Mouse (Mus musculus): ENCODE results near the gene Ccnf. TPM values are rescaled to one million over a fixed set of nuclear protein-coding genes. Genes with fewer than 3 reads are reported as not detected.
A peak's percentile ranks its signal among the peaks of the same experiment; 100 is the strongest.

Ccnf gene
- total RNA-seq (2017), result 29.1 and 30.8 TPM in 2 replicates

DNA sequence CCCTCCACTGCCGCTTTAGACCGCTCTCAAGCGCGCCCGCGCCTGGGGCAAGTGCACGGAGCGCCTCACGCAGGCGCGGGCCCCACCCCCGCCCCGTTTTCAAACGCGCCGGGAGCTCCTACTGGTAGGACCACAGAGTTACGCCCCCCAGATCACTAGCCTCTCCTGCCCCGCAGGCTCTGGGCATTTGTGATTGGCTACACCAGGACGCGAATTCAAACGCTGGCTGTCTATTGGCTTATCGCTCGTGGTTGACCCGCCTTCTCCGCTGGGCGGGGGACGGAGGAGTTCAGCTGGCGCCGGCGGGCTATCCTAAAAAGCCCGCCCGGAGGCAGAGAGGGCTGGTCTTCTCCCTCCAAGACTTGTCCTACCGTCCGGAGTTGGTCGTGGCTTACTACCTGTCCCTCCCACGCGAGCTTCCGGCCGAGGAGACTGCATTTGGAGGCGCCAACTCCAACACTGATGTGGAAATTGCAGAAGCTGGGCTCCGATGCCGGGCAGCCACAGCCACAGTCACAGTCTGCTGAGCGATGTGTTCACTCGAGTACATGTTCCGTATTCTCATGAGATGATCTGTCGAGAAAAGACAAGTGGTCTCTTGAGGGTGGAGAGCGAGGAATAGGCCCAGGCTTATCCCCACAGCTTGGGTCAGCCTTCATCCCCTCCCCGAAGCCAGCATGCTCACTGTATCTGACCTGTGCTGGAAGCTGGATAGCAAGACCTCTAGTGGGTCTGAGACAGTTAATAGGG is at the start of gene Ccnf:
Gene Ccnf (minus strand): TSS at position 165 of the 750 bp plus-strand sequence.
- ATAC-seq (replicated peaks; ENCODE audit: low read depth, poor library complexity, severe bottlenecking), result peak; percentile 99

DNA sequence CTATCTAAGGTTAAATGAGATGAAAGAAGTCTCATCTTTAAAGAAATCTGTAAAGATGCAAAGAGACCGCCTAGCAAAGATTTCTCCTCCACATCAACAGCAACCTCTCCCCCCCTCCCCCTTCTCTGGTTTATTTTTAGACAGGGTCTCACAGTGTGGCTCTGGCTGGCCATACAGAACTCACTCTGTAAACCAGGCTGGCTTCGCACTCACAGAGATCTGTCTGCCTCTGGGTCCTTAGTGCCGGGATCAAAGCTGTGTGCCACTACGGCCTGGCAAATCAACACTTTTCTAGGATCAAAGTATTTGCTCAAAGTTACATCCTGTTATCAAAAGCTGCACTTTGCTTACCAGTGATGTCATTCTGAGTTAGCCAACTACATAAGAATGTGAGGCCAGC is 49.4 kb upstream of the Ccnf start:
- no peak for ATAC-seq (replicated peaks; ENCODE audit: low read depth, poor library complexity, severe bottlenecking)

- peak; percentile 65 for ATAC-seq (replicated peaks; ENCODE audit: low read depth, poor library complexity, severe bottlenecking)
Measured at GRCm38 (mm10) chr17:24289338-24289737, 38.1 kb upstream of the Ccnf start.

GRCm38 (mm10) chr17:24288477-24288876 is 37.2 kb upstream of the Ccnf start:
- no peak for ATAC-seq (replicated peaks; ENCODE audit: low read depth, poor library complexity, severe bottlenecking)

- peak; percentile 55 for ATAC-seq (replicated peaks; ENCODE audit: low read depth, poor library complexity, severe bottlenecking)
Measured at GRCm38 (mm10) chr17:24285680-24286079, 34.4 kb upstream of the Ccnf start.

DNA sequence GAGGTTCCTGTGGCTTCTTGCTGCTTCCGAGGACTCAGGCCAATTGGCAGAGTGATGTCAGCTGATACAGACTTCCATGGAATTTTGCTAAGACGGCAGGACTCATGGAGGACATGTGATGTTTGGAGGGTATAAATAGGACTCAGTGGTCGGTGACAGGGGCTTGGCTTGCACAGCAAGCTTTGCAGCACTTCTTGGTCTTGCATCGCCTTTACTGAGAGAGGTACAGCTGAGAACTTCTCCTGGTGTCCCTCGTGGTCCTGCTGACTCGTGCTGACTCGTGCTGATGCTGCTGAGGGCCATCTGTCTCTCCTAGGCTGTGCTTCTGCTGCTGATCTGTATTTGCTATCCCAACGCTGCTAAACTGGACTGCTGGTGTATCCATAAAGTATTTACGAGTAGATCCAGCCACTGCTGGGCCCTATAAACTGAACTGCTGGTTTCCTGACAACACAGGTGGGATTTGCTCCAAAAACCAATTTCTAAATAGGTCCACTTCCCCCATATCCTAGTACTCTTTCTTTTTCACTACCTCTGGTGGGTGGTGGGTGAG is 32.1 kb upstream of the Ccnf start:
- no peak for ATAC-seq (replicated peaks; ENCODE audit: low read depth, poor library complexity, severe bottlenecking)

- ATAC-seq (replicated peaks; ENCODE audit: low read depth, poor library complexity, severe bottlenecking), result no peak
Measured at GRCm38 (mm10) chr17:24282637-24283036, 31.4 kb upstream of the Ccnf start.

DNA sequence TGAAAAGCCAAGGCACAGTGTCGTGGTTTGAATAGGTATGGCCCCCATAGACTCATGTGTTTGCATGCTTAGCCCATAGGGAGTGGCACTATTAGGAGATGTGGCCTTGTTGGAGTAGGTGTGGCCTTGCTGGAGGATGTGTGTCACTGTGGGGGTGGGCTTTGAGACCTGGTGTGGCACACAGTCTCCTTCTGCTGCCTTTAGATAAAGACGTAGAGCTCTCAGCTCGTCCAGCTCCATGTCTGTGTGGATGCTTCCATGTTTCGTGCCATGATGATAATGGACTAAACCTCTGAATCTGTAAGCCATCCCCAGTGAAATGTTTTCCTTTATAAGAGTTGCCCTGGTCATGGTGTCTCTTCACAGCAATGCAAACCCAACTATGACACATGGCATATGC is 28.6 kb upstream of the Ccnf start:
- ATAC-seq (replicated peaks; ENCODE audit: low read depth, poor library complexity, severe bottlenecking), result no peak

DNA sequence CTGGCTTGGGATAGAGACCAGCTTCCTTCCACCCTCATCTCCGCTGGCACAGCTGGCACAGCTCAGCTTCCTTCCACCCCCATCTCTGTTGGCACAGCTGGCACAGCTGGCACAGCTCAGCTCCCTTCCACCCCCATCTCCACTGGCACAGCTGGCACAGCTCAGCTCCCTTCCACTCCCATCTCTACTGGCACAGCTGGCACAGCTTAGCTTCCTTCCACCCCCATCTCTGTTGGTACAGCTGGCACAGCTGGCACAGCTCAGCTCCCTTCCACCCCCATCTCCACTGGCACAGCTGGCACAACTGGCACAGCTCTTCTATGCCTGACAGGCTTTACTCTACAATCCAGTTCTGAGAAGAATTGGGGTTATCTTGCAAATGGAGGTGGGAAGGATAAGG is 15.8 kb upstream of the Ccnf start:
- ATAC-seq (replicated peaks; ENCODE audit: low read depth, poor library complexity, severe bottlenecking), result no peak; the same call in 1 of the 2 replicates

GRCm38 (mm10) chr17:24264766-24265165 is 13.5 kb upstream of the Ccnf start:
- no peak for ATAC-seq (replicated peaks; ENCODE audit: low read depth, poor library complexity, severe bottlenecking)

DNA sequence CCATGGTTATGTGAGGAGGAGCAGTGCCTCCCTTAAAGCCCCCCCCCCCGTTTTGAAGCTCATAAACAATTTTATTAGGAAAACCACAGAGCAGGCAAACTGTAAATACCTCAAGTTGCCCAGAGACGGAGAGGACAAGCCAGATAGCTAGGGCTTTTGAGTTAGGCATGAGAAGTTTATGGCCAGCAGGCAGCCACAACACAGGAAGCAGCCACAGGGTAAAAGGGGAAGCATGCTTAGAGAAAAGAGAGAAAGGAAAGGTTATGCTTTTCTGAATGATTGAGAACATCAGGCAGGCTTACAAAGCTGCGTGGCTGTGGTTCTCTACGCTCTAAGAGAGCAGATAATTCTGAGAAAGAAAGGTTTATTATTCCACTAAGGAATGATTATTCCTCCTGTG is 9.2 kb upstream of the Ccnf start:
- ATAC-seq (replicated peaks; ENCODE audit: low read depth, poor library complexity, severe bottlenecking), result peak; percentile 92

GRCm38 (mm10) chr17:24259702-24260101 is 8.4 kb upstream of the Ccnf start:
- peak; percentile 48 for ATAC-seq (replicated peaks; ENCODE audit: low read depth, poor library complexity, severe bottlenecking)

DNA sequence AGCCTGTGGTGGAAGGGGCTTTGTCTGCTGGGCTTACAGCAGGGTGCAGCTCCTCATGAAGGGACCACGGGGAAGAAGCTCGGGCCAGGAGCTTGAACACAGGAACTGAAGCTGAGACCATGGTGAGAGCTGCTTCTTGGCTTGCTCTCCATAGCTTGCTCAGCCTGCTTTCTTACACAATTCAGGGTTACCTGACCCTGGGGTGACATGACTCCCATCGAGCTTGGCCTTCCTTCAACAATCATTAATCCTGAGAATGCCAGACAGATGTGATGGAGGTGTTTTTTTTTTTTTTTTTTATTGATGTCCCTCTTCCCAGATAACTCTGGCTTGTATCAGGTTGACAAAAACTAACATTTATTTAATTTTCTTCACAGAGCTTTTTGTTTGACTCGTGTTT is 7.7 kb upstream of the Ccnf start:
- no peak for ATAC-seq (replicated peaks; ENCODE audit: low read depth, poor library complexity, severe bottlenecking)

- no peak for ATAC-seq (replicated peaks; ENCODE audit: low read depth, poor library complexity, severe bottlenecking)
Measured at GRCm38 (mm10) chr17:24252329-24252728, 1.0 kb upstream of the Ccnf start.

GRCm38 (mm10) chr17:24250988-24251319 is 330 bp downstream of the Ccnf start:
- ATAC-seq (replicated peaks; ENCODE audit: low read depth, poor library complexity, severe bottlenecking), result no peak

GRCm38 (mm10) chr17:24248641-24249040 is 2.6 kb downstream of the Ccnf start:
- no peak for ATAC-seq (replicated peaks; ENCODE audit: low read depth, poor library complexity, severe bottlenecking)

GRCm38 (mm10) chr17:24244061-24244460 is 7.2 kb downstream of the Ccnf start:
- no peak for ATAC-seq (replicated peaks; ENCODE audit: low read depth, poor library complexity, severe bottlenecking)

GRCm38 (mm10) chr17:24243311-24243969 is 7.8 kb downstream of the Ccnf start:
- 0 out of 2 replicates have a peak, but pooled peaks have one; percentile 50 for ATAC-seq (replicated peaks; ENCODE audit: low read depth, poor library complexity, severe bottlenecking)

DNA sequence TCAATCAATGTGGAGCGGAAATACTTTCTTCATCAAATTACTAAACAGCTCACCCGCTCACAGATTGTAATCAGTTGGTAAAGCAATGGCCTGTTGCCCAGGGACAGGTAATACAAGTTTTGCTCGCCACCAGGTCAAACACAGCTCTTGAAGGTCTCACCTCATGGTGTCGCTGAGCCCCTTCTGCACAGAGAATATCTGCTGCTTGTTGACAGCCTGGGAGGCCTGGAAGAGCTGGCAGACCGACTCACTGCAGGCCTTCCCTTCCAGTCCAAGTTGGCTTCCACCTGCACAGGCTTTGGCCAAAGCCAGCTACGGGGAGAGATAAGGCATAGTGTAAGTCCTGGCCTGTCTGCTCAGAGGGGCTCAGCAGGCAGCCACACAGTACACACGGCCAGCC is 14.4 kb downstream of the Ccnf start:
- ATAC-seq (replicated peaks; ENCODE audit: low read depth, poor library complexity, severe bottlenecking), result no peak

DNA sequence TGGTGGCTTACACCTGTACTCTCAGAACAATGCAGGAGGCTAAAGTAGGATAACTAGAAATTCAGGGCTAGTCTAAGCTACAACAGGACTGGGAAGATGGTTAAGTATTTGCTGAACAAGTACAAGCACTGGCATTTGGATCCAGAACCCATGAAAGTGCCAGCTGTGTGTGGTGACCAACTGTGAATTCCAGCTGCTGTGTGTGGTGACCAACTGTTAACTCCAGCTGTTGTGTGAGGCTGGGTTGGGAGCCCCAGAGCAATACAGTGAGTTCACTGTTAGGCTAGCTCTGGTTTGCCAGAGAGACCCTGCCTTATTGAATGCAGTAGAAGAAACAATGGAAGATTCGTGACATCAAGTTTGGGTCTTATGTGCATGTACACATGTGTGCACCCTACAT is 14.8 kb downstream of the Ccnf start:
- ATAC-seq (replicated peaks; ENCODE audit: low read depth, poor library complexity, severe bottlenecking), result no peak

DNA sequence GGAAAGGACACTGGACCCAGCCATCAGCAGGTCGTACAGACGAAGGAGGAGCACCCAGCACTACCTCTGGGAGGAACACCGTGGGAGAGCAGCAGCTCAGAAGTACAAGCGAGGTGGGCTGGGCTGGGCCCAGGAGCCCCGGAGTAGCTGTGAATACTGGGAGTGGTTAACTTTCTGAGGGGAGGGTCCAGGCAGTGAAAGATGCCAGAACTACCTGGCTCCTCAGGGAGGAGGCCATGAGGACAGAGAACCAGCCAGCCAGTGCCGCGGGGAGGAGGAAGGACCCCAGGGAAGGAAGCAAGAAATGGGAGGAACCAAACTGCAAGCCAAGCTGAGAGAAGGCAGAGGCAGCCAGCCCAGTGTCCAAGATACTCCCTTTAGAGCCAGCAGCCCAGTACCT is 23.3 kb downstream of the Ccnf start:
- no peak for ATAC-seq (replicated peaks; ENCODE audit: low read depth, poor library complexity, severe bottlenecking)

GRCm38 (mm10) chr17:24226721-24227120 is 24.6 kb downstream of the Ccnf start:
- no peak for ATAC-seq (replicated peaks; ENCODE audit: low read depth, poor library complexity, severe bottlenecking)
